Mouse (Mus musculus) neural tube, embryonic 12.5 days (tissue): ENCODE measurements at regions not wholly inside any gene's neighbourhood (a gene's known extent, or its start where the extent isn't known, plus 50 kb on each side); places are given as distances from the start of the nearest gene placed in this dataset.
A peak's percentile ranks its signal among the peaks of the same experiment; 100 is the strongest.

Experiments used
- ATAC-seq: fragments of 200-750 bp; cut with Nextera tagmentation; 2 replicates; pipeline ENCODE4 v1.8.0; 2017; ENCODE audit warnings: low read depth, mild to moderate bottlenecking, moderate TSS enrichment, moderate library complexity; ENCODE audit not compliant: low FRiP score
- H3K27ac ChIP-seq: fragments of 300-500 bp; sonication (generic); 2 replicates; pipeline ENCODE4 v1.5.1; 2016
- H3K27me3 ChIP-seq: fragments of 300-500 bp; sonication (generic); replicated peaks from 2 replicates; pipeline ENCODE4 v1.6.1; 2016; ENCODE audit warnings: mild to moderate bottlenecking
- H3K36me3 ChIP-seq: fragments of 300-500 bp; sonication (generic); 2 replicates; pipeline ENCODE4 v1.6.1; 2016; ENCODE audit warnings: mild to moderate bottlenecking
- H3K4me1 ChIP-seq: fragments of 300-500 bp; sonication (generic); 2 replicates; pipeline ENCODE4 v1.6.1; 2016
- H3K4me2 ChIP-seq: fragments of 300-500 bp; sonication (generic); replicated peaks from 2 replicates; pipeline ENCODE4 v1.6.1; 2016; ENCODE audit warnings: mild to moderate bottlenecking
- H3K4me3 ChIP-seq: fragments of 300-500 bp; sonication (generic); 2 replicates; pipeline ENCODE4 v1.5.1; 2016
- H3K9ac ChIP-seq: fragments of 300-500 bp; sonication (generic); 2 replicates; pipeline ENCODE4 v1.6.1; 2016; ENCODE audit warnings: mild to moderate bottlenecking
- H3K9me3 ChIP-seq: fragments of 300-500 bp; sonication (generic); 2 replicates; pipeline ENCODE4 v1.6.1; 2016; ENCODE audit warnings: mild to moderate bottlenecking
- WGBS: fragments of 180-500 bp; shearing (Covaris S2); methylation state at CpG from one replicate; pipeline ENCODE4 v1.1.7; 2016; 5-methylcytosine and 5-hydroxymethylcytosine counted together

DNA sequence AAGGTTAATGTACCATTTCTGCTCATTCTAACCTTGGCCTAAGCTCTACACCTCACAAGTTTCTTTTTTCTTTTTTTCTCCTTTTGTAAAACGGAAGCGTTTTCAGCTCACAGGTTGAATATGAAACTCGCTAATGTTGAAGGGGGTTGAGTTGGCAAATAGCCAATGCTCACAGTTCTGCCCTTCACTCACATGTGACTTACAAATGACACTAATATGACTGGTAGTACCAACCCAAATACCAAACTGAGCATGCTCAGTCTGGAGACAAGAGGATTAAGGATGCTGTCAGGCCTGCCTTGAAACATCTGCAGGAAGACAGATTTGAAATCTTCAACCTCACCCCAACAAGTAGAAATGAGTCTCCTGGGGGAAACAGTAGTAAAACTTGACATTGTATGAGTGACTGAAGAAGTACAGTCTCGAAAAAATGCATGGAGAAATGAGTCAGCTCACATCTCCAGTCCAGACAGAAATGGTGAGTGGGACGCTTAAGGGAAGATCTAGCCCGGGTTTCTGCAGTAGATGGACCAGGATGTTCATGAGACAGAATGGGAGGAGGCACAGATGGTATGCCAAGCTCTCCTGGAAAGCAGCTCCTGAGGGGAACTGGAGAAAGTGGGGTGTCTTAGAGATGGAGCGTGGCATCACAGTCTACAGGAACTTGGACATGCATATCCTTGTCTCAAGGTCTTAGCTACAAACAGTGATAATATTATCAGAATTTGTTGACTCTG is 120.9 kb upstream of the Parp11 start:
- Histone ChIP-seq H3K4me1 (peaks cover 22% of the 10 kb centered on the region), H3K9ac (no peak overlapping the region), H3K27ac (no peak overlapping the region), H3K4me3 (no peak overlapping the region), H3K4me2 (no peak overlapping the region), H3K9me3 (no peaks in the 10 kb centered on the region), H3K36me3 (no peaks in the 10 kb centered on the region), H3K27me3 (no peaks in the 10 kb centered on the region)
- 85% methylated on average over 7 of the region's 7 CpGs for WGBS
- ATAC-seq, result no peak

- peaks cover 23% of the 10 kb centered on the region for H3K4me1 ChIP-seq
- no peaks in the 10 kb centered on the region for H3K36me3 ChIP-seq
- H3K4me2 ChIP-seq, result no peak overlapping the region
- H3K27ac ChIP-seq, result no peak overlapping the region
- no peak overlapping the region for H3K4me3 ChIP-seq
- no peak for ATAC-seq
- 90% methylated on average over 6 of the region's 6 CpGs for WGBS
- no peak overlapping the region for H3K9ac ChIP-seq
- no peaks in the 10 kb centered on the region for H3K9me3 ChIP-seq
- no peaks in the 10 kb centered on the region for H3K27me3 ChIP-seq
Observed at GRCm38 (mm10) chr6:127326333-127326729, 120.3 kb upstream of the Parp11 start.

DNA sequence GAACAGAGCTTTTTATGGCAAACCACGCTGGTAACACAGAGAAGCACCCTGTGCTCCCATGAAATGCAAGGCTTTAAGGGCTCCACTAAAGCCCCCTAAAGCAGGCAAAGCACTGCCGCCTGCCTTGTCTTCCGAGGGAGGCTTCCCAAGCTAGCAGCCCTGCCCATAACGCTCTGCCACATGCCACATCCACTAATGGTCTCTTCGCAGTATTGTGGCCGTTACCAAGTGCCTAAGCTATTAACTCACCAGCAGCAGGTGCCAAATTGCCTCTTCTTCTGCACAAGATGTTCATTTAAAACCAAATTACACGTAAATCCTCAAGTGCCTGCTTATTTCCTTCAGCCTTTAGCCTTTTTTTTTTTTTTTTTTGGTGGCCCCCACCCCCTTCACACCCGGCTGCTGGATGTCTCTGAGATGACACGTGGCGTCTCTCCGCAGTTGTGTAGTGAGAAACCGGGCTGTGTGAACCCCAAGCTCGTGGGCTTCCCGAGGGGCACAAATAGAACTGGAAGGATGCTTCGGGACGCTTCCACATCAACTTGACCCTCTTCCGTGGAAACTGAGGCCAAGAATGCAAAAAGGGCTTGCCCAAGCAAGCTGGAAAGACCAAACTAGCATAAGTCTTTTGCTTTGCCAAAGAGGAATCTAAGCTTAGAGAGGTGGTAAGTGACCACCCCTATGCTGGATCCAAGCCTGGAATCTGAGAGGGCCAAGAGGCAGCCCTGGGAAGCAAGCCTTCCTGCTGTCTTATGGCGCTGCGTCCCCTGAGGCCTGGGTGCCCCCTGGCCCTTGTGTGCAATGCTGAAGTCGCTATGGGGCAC is 117.2 kb upstream of the Parp11 start:
- ATAC-seq, result no peak
- WGBS, result 28% methylated on average over 20 of the region's 20 CpGs

DNA sequence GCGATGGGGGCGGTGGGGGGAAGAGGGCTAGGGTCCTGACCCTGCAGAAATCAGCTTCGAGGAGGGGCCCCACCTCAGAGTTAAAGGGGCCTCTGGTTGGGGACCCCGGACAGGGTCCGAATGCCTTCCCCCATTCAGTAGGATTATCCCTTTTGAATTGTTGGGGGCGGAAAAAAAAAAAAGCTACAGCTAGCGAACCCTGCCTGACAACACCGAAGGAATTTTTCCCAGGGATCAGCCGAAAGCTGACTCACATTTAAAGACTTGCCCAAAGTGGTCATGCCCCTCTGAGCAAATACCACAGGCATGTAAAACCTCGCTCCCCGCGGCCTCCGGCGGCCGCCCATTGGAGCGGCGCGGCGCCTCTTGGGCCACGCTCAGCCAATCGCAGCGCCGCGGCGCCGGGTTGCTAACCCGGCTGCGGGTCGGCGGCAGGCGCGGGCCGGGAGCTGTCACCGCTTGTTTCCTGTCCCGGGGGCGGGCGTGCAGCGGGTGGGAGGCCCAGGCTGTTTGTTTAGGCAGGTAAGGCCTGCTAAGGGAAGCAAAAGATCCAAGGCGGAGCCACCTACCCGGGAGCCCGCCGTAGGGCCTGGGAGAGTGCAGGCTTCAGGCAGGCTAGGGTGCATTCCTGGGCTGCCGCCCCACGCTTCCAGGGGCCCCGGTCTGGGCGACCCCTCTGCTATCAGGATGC is 116.5 kb upstream of the Parp11 start:
- WGBS, result 1% methylated on average over 46 of the region's 46 CpGs
- Histone ChIP-seq H3K4me1 (peaks cover 19% of the 10 kb centered on the region), H3K9ac (peak overlapping the region; percentile 72), H3K9me3 (no peaks in the 10 kb centered on the region), H3K4me3 (peak overlapping the region; percentile 48), H3K27me3 (no peaks in the 10 kb centered on the region), H3K36me3 (no peaks in the 10 kb centered on the region), H3K27ac (peak overlapping the region; percentile 50; the same call in 1 of the 2 replicates), H3K4me2 (peak overlapping the region; percentile 85)
- peak; percentile 93 for ATAC-seq

More for the DNA sequence above, 117.2 kb upstream of the Parp11 start:
- Histone ChIP-seq H3K9ac (peak overlapping the region; percentile 72; the same call in 1 of the 2 replicates), H3K4me3 (peak overlapping the region; percentile 48; the same call in 1 of the 2 replicates), H3K27ac (no peak overlapping the region), H3K4me1 (peaks cover 23% of the 10 kb centered on the region), H3K4me2 (peak overlapping the region; percentile 85), H3K36me3 (no peaks in the 10 kb centered on the region), H3K9me3 (no peaks in the 10 kb centered on the region), H3K27me3 (no peaks in the 10 kb centered on the region)

GRCm38 (mm10) chr6:127331091-127331490 is 115.5 kb upstream of the Parp11 start:
- H3K27me3 ChIP-seq, result no peaks in the 10 kb centered on the region
- H3K36me3 ChIP-seq, result no peaks in the 10 kb centered on the region
- peak overlapping the region; percentile 85; the same call in 1 of the 2 replicates for H3K4me2 ChIP-seq
- no peak overlapping the region for H3K4me3 ChIP-seq
- H3K9me3 ChIP-seq, result no peaks in the 10 kb centered on the region
- H3K9ac ChIP-seq, result no peak overlapping the region
- 84% methylated on average over 5 of the region's 5 CpGs for WGBS
- peaks cover 28% of the 10 kb centered on the region for H3K4me1 ChIP-seq
- H3K27ac ChIP-seq, result no peak overlapping the region
- ATAC-seq, result no peak

GRCm38 (mm10) chr6:127334256-127334655 is 112.4 kb upstream of the Parp11 start:
- H3K9me3 ChIP-seq, result no peaks in the 10 kb centered on the region
- no peak overlapping the region for H3K4me2 ChIP-seq
- H3K36me3 ChIP-seq, result no peaks in the 10 kb centered on the region
- peaks cover 44% of the 10 kb centered on the region for H3K4me1 ChIP-seq
- 93% methylated on average over 6 of the region's 6 CpGs for WGBS
- no peaks in the 10 kb centered on the region for H3K27me3 ChIP-seq
- no peak overlapping the region for H3K4me3 ChIP-seq
- H3K27ac ChIP-seq, result no peak overlapping the region
- no peak for ATAC-seq
- no peak overlapping the region for H3K9ac ChIP-seq

- no peak for ATAC-seq
- Histone ChIP-seq H3K27me3 (no peaks in the 10 kb centered on the region), H3K9me3 (no peaks in the 10 kb centered on the region), H3K4me1 (peaks cover 34% of the 10 kb centered on the region), H3K4me3 (no peak overlapping the region), H3K36me3 (no peaks in the 10 kb centered on the region), H3K27ac (no peak overlapping the region), H3K9ac (no peak overlapping the region), H3K4me2 (no peak overlapping the region; the same call in 1 of the 2 replicates)
- 18% methylated on average over 7 of the region's 7 CpGs for WGBS
Observed at GRCm38 (mm10) chr6:127335462-127335886, 111.2 kb upstream of the Parp11 start.

GRCm38 (mm10) chr6:127335996-127336660 is 110.5 kb upstream of the Parp11 start:
- Histone ChIP-seq H3K36me3 (no peaks in the 10 kb centered on the region), H3K27me3 (no peaks in the 10 kb centered on the region), H3K9me3 (no peaks in the 10 kb centered on the region), H3K4me3 (no peak overlapping the region), H3K4me1 (peaks cover 37% of the 10 kb centered on the region), H3K27ac (peak overlapping the region; percentile 43; the same call in 1 of the 2 replicates), H3K4me2 (peak overlapping the region; percentile 36), H3K9ac (no peak overlapping the region)
- 13% methylated on average over 12 of the region's 12 CpGs for WGBS
- 0 out of 2 replicates have a peak, but pooled peaks have one; percentile 21 for ATAC-seq

DNA sequence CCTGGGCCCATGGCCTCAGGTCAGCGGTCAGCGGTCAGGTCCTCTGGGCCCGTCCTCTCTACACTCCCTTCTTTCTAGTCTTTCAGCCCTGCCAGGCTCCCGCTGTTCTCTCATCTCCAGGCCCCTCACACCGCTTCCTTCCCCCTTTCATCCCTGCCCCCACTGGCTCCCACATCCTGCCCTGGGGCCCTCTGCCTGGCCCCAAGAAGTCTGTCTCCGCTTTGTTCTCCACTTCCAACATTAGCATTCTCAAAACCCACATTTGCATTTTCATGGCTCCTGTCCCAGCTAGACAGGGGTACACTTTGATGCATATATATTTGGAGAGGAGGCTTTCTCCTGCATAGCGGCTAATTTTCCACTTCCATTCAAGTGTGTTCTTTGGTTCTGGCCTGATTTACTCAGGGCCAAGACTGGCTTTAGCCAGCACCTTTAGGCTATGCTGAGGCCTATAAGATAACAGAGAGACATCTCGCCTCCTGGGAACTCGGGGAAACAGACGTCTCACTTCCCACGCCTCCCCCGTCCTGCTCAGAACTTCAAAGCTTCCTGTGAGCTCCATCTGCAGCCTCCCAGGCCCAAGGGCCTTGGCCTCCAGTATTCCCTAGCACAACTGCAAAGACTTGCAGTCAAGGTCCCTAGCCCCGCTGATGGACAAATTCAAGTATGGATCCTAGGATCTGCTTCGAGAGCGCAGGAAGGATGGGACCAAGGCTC is 109.8 kb upstream of the Parp11 start:
- peak overlapping the region; percentile 43 for H3K27ac ChIP-seq
- H3K9ac ChIP-seq, result peak overlapping the region; percentile 22; the same call in 1 of the 2 replicates
- H3K4me2 ChIP-seq, result peak overlapping the region; percentile 36
- WGBS, result 4% methylated on average over 15 of the region's 15 CpGs
- no peaks in the 10 kb centered on the region for H3K9me3 ChIP-seq
- H3K36me3 ChIP-seq, result no peaks in the 10 kb centered on the region
- H3K4me3 ChIP-seq, result no peak overlapping the region
- H3K4me1 ChIP-seq, result peaks cover 40% of the 10 kb centered on the region
- no peaks in the 10 kb centered on the region for H3K27me3 ChIP-seq
- ATAC-seq, result peak; percentile 75

DNA sequence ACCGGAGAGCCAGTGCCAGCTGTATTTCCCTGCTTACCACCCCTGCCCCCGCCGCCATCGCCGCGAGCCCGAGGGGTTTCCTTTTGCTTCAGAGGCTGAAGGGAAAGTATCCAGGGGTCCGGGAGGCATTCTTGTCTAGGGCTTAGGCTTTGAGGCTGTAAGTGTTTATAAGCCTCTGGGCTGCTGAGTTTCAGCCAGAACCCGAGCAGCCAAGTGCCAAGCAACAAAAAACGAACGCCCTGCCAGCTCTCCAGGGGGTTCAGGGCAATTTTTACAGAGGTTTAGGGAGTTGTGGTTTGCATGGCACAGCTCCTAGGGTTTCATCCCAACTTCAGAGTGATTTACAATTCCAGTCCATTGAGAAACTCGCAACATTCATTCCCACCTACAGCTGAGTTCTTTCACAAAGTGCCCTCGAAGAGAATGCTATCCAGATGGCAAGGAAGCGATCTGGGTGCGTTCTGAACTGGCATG is 109.2 kb upstream of the Parp11 start:
- Histone ChIP-seq H3K4me2 (peak overlapping the region; percentile 36), H3K4me3 (no peak overlapping the region), H3K9me3 (no peaks in the 10 kb centered on the region), H3K4me1 (peaks cover 40% of the 10 kb centered on the region), H3K27me3 (no peaks in the 10 kb centered on the region), H3K27ac (peak overlapping the region; percentile 43), H3K9ac (peak overlapping the region; percentile 22; the same call in 1 of the 2 replicates), H3K36me3 (no peaks in the 10 kb centered on the region)
- ATAC-seq, result no peak
- 8% methylated on average over 15 of the region's 15 CpGs for WGBS

GRCm38 (mm10) chr6:127338412-127338811 is 108.2 kb upstream of the Parp11 start:
- H3K27ac ChIP-seq, result no peak overlapping the region
- no peaks in the 10 kb centered on the region for H3K9me3 ChIP-seq
- 25% methylated on average over 6 of the region's 6 CpGs for WGBS
- H3K4me3 ChIP-seq, result no peak overlapping the region
- H3K27me3 ChIP-seq, result no peaks in the 10 kb centered on the region
- no peak overlapping the region for H3K9ac ChIP-seq
- ATAC-seq, result no peak
- H3K4me1 ChIP-seq, result peaks cover 40% of the 10 kb centered on the region
- no peak overlapping the region for H3K4me2 ChIP-seq
- H3K36me3 ChIP-seq, result no peaks in the 10 kb centered on the region
